Mouse (Mus musculus) heart, embryonic 15.5 days (tissue): Measurements from ENCODE around the gene Ms4a6c. TPM values are rescaled to one million over a fixed set of nuclear protein-coding genes. Genes with fewer than 3 reads are reported as not detected.
"Not testable (repeated sequence)": the region's sequence is repeated elsewhere in the genome, so short reads cannot be mapped to it uniquely, and the experiment has no call there.

Experiments
- ATAC-seq: fragments of 200-750 bp; cut with Nextera tagmentation; replicated peaks from 2 replicates; pipeline ENCODE4 v1.8.0; 2017; ENCODE audit warnings: low read depth, moderate TSS enrichment; ENCODE audit not compliant: insufficient number of reproducible peaks, insufficient read depth, low FRiP score
- H3K27ac ChIP-seq: fragments of 300-500 bp; sonication (generic); 2 replicates; pipeline ENCODE4 v1.5.1; 2015; ENCODE audit warnings: mild to moderate bottlenecking, inconsistent platforms
- H3K27me3 ChIP-seq: fragments of 300-500 bp; sonication (generic); 2 replicates; pipeline ENCODE4 v1.6.1; 2015; ENCODE audit warnings: inconsistent platforms
- H3K36me3 ChIP-seq: fragments of 300-500 bp; sonication (generic); 2 replicates; pipeline ENCODE4 v1.6.1; 2015; ENCODE audit warnings: mild to moderate bottlenecking, inconsistent platforms
- H3K4me1 ChIP-seq: fragments of 300-500 bp; sonication (generic); replicated peaks from 2 replicates; pipeline ENCODE4 v1.6.1; 2015; ENCODE audit warnings: inconsistent platforms
- H3K4me2 ChIP-seq: fragments of 300-500 bp; sonication (generic); 2 replicates; pipeline ENCODE4 v1.6.1; 2015; ENCODE audit warnings: inconsistent platforms, mild to moderate bottlenecking, moderate library complexity
- H3K4me3 ChIP-seq: fragments of 300-500 bp; sonication (generic); 2 replicates; pipeline ENCODE4 v1.5.1; 2015; ENCODE audit warnings: mild to moderate bottlenecking, inconsistent platforms
- H3K9ac ChIP-seq: fragments of 300-500 bp; sonication (generic); 2 replicates; pipeline ENCODE4 v1.6.1; 2015; ENCODE audit warnings: mild to moderate bottlenecking, inconsistent platforms
- H3K9me3 ChIP-seq: fragments of 300-500 bp; sonication (generic); replicated peaks from 2 replicates; pipeline ENCODE4 v1.6.1; 2016; ENCODE audit warnings: inconsistent platforms
- WGBS: fragments of 180-500 bp; shearing (Covaris S2); methylation state at CpG from one replicate; pipeline ENCODE4 v1.1.7; 2015; ENCODE audit warnings: mixed read lengths; 5-methylcytosine and 5-hydroxymethylcytosine counted together
- polyA plus RNA-seq: library from polyadenylated mRNA; unstranded; fragments of >200 nt; fragmentation: Nextera tagmentation; extraction: Ambion mirVana; gene quantifications from 2 replicates; pipeline ENCODE4 v1.2.1, GENCODE M21; 2015

Gene Ms4a6c
- polyA plus RNA-seq: 4.5 and 5.8 TPM in 2 replicates

DNA sequence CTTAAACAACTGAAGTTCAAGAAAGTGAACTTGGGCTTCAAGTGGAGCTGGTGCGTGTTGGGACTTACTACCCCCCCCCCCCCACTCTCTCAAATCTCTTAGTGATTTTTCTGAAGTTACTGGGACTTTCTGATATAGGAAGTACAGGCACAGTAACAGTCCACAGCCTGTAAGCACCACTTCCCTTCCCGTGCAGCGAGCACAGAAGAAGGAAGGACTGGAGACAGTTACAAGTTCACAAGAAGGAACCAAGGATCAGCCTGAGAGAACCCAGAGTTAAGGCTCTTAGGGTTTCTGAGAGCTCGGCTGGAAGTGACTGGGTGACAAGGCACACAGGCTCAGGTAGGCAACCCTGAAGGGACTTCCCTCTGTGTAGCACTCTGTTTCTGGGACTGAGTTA is at the start of gene Ms4a6c:
TSS of gene Ms4a6c (plus strand) at position 152 of the 400 bp plus-strand sequence.
- not testable (repeated sequence) for H3K27ac ChIP-seq, H3K4me1 ChIP-seq, H3K9ac ChIP-seq, H3K4me3 ChIP-seq, H3K4me2 ChIP-seq, ATAC-seq, H3K27me3 ChIP-seq, H3K36me3 ChIP-seq, H3K9me3 ChIP-seq
- 77% methylated on average over 4 of the region's 4 CpGs for WGBS

- not testable (repeated sequence) for H3K4me2 ChIP-seq, H3K9ac ChIP-seq, H3K9me3 ChIP-seq, H3K36me3 ChIP-seq, H3K4me1 ChIP-seq, H3K4me3 ChIP-seq, H3K27ac ChIP-seq, H3K27me3 ChIP-seq, ATAC-seq
- 88% methylated on average over 1 of the region's 1 CpGs for WGBS
These were observed 38.0 kb upstream of the Ms4a6c start for GRCm38 (mm10) chr19:11431209-11431608.

DNA sequence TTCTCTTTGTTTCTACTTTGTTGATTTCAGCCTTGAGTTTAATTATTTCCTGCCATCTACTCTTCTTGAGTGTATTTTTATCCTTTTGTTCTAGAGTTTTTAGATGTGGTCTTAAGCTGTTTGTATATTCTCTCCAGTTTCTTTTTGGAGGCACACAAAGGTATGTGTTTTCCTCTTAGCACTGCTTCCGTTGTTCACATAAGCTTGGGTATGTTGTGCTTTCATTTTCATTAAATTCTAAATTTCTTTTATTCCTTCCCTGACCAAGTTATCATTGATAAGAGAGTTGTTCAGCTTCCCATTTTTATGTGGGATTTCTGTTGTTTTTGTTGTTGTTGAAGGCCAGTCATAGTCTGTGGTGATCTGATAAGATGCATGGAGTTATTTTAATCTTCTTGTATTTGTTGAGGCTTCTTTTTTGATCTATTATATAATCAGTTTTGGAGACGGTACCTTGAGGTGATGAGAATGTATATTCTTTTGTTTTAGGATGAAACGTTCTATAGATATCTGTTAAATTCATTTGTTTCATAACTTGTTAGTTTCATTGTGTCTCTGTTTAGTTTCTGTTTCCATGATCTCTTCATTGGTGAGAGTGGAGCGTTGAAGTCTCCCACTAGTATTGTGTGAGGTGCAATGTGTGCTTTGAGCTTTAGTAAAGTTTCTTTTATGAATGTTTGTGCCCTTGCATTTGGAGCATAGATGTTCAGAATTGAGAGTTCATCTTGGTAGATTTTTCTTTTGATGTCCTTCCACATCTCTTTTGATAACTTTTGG is 33.9 kb upstream of the Ms4a6c start:
- Histone ChIP-seq H3K36me3 (no peaks in the 10 kb centered on the region), H3K4me1 (no peaks in the 10 kb centered on the region), H3K27me3 (no peaks in the 10 kb centered on the region), H3K9me3 (no peaks in the 10 kb centered on the region), H3K4me2 (no peak overlapping the region), H3K9ac (no peak overlapping the region), H3K4me3 (no peak overlapping the region), H3K27ac (no peak overlapping the region)
- ATAC-seq: no peak
- WGBS: 77% methylated on average over 4 of the region's 4 CpGs

GRCm38 (mm10) chr19:11443338-11443737 is 25.8 kb upstream of the Ms4a6c start, which contains the start of gene Ms4a4b:
Gene Ms4a4b (plus strand): TSS chr19:11443553.
- Histone ChIP-seq H3K27me3 (no peaks in the 10 kb centered on the region), H3K9ac (no peak within 1 kb of the TSS), H3K4me3 (no peak within 1 kb of the TSS), H3K9me3 (no peaks in the 10 kb centered on the region), H3K36me3 (no peaks in the 10 kb centered on the region), H3K4me2 (no peak within 1 kb of the TSS), H3K27ac (no peak within 1 kb of the TSS), H3K4me1 (no peaks in the 10 kb centered on the region)
- ATAC-seq: no peak

- Histone ChIP-seq H3K4me3 (no peak overlapping the region), H3K27me3 (no peaks in the 10 kb centered on the region), H3K27ac (no peak overlapping the region), H3K4me2 (no peak overlapping the region), H3K9ac (no peak overlapping the region), H3K36me3 (no peaks in the 10 kb centered on the region), H3K4me1 (no peaks in the 10 kb centered on the region), H3K9me3 (no peaks in the 10 kb centered on the region)
- ATAC-seq: no peak
- WGBS: 75% methylated on average over 5 of the region's 5 CpGs
These were observed 25.2 kb upstream of the Ms4a6c start for GRCm38 (mm10) chr19:11443964-11444363.

- H3K4me3 ChIP-seq: no peak overlapping the region
- no peak overlapping the region for H3K4me2 ChIP-seq
- ATAC-seq: no peak
- no peaks in the 10 kb centered on the region for H3K9me3 ChIP-seq
- H3K4me1 ChIP-seq: no peaks in the 10 kb centered on the region
- no peak overlapping the region for H3K9ac ChIP-seq
- H3K27me3 ChIP-seq: no peaks in the 10 kb centered on the region
- no peak overlapping the region for H3K27ac ChIP-seq
- H3K36me3 ChIP-seq: no peaks in the 10 kb centered on the region
- 63% methylated on average over 2 of the region's 2 CpGs for WGBS
These were observed 21.9 kb upstream of the Ms4a6c start for GRCm38 (mm10) chr19:11447238-11447637.

- not testable (repeated sequence) for H3K4me1 ChIP-seq, H3K4me3 ChIP-seq, H3K4me2 ChIP-seq, H3K36me3 ChIP-seq, H3K27ac ChIP-seq, H3K9me3 ChIP-seq, H3K9ac ChIP-seq, H3K27me3 ChIP-seq, ATAC-seq
- WGBS: 79% methylated on average over 4 of the region's 4 CpGs
These were observed 10.1 kb upstream of the Ms4a6c start for GRCm38 (mm10) chr19:11459041-11459440.

DNA sequence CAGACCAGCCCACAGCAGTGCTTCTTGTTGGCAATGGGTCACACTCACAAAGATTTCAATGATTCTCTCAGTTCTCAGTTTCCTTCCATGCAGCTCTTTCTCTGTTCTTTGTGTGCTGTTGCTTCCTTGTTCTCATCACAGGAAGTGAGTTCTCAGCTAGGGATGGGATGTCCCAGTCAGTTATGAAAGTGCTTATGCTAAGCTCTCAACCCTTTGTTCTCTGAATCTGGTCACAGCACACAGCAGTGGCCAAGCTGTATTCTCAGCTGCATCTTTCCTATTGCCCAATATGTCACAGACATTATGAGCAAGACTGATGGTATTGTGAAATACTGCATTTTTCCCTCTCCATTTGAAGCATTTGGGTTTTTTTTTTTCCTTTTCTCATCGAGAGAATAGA is 4.4 kb upstream of the Ms4a6c start:
- H3K9me3 ChIP-seq, H3K4me3 ChIP-seq, H3K36me3 ChIP-seq, H3K4me2 ChIP-seq, H3K9ac ChIP-seq, H3K4me1 ChIP-seq, ATAC-seq, H3K27me3 ChIP-seq, H3K27ac ChIP-seq: not testable (repeated sequence)
- WGBS: 50% methylated on average over 1 of the region's 1 CpGs

- H3K27ac ChIP-seq: no peak overlapping the region
- 64% methylated on average over 5 of the region's 5 CpGs for WGBS
- no peaks in the 10 kb centered on the region for H3K27me3 ChIP-seq
- H3K9ac ChIP-seq: no peak overlapping the region
- H3K36me3 ChIP-seq: no peaks in the 10 kb centered on the region
- no peak for ATAC-seq
- no peaks in the 10 kb centered on the region for H3K9me3 ChIP-seq
- no peak overlapping the region for H3K4me2 ChIP-seq
- no peak overlapping the region for H3K4me3 ChIP-seq
- H3K4me1 ChIP-seq: no peaks in the 10 kb centered on the region
These were observed 2.7 kb upstream of the Ms4a6c start for GRCm38 (mm10) chr19:11466471-11466870.

GRCm38 (mm10) chr19:11468361-11468760 is 805 bp upstream of the Ms4a6c start:
- 42% methylated on average over 1 of the region's 1 CpGs for WGBS
- not testable (repeated sequence) for H3K27ac ChIP-seq, H3K9me3 ChIP-seq, H3K36me3 ChIP-seq, H3K4me2 ChIP-seq, H3K27me3 ChIP-seq, H3K4me1 ChIP-seq, H3K9ac ChIP-seq, ATAC-seq, H3K4me3 ChIP-seq

DNA sequence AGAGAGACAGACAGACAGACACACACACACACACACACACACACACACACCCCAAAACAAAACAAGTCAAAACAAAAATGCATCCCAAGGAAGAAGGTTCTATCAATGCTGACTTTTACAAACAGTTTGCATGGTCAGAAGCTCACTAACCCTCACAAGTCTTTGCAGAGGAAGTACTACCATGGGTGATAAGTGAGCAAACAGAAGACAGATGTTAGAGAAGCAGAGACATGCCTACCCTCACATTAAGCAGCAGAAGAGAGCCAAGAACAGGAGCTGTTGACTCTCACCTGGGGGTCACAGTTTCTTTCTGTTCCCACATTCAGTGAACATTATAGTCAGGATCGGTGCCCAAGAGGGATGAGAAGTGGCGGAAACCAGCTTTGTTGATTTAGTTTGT is 10.5 kb downstream of the Ms4a6c start:
- Histone ChIP-seq H3K4me1 (no peaks in the 10 kb centered on the region), H3K27me3 (no peaks in the 10 kb centered on the region), H3K4me2 (no peak overlapping the region), H3K9ac (no peak overlapping the region), H3K27ac (no peak overlapping the region), H3K9me3 (no peaks in the 10 kb centered on the region), H3K4me3 (no peak overlapping the region), H3K36me3 (no peaks in the 10 kb centered on the region)
- 70% methylated on average over 2 of the region's 2 CpGs for WGBS
- no peak for ATAC-seq

DNA sequence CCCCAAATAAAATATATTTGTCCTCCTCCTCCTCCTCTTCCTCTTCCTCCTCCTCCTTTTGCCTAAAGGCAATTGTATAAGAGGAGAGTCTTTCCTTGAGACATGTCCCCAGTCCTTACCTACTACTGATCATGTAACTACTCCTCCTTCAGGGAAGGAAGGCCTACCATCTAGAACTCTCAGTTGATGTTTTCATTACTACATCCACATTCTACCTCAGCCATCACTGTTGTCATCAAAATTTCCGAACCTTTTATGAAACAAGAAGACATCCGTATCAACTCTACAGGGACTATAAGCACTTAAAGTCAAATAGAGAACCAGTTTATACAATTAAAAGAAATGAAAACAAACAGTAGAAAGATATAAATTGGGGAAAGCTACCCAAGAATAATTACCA is 13.5 kb downstream of the Ms4a6c start:
- WGBS: 70% methylated on average over 2 of the region's 2 CpGs
- H3K4me2 ChIP-seq: no peak overlapping the region
- no peak for ATAC-seq

More for the DNA sequence above, 13.5 kb downstream of the Ms4a6c start:
- Histone ChIP-seq H3K4me3 (no peak overlapping the region), H3K27ac (no peak overlapping the region), H3K4me1 (no peaks in the 10 kb centered on the region), H3K9ac (no peak overlapping the region), H3K36me3 (no peaks in the 10 kb centered on the region), H3K9me3 (no peaks in the 10 kb centered on the region), H3K27me3 (no peaks in the 10 kb centered on the region)
